In genomic region chr2:124618091-124618490, GRCm38 (mm10) we compare ENCODE assay signal across 17 mouse cellular contexts.
DNase-seq lines count a peak whose midpoint lies in the region; ATAC-seq and TF ChIP-seq lines count a peak whose summit lies in the region.
"Had no signal": no experiment of that assay in that cellular context is flagged by ENCODE, and none has a peak within 500 bp of the region (broad histone marks: within the 10 kb centered on the region; RNA-seq: fewer than 3 reads in every experiment).

No protein-coding gene starts in this region.

- H3K4me3 ChIP-seq in heart, adult 2 months = peak overlapping the region; percentile 25; the same call in 1 of the 2 replicates
- no peak overlapping the region for H3K4me3 ChIP-seq in layer of hippocampus, adult 2 months
- H3K4me3 ChIP-seq in hindbrain, postnatal 0 days (ENCODE audit: low read length) = no peak overlapping the region
- H3K4me3 ChIP-seq: limb, embryonic 15.5 days; midbrain, embryonic 13.5 days had no signal

- intact Hi-C loops in heart, adult 2 months (cut with DNase I) = no loop called here

- no peaks in the 10 kb centered on the region for H3K27me3 ChIP-seq in heart, adult 2 months (ENCODE audit: control insufficient read depth, insufficient read depth, low read length)
- H3K27me3 ChIP-seq in hindbrain, postnatal 0 days (ENCODE audit: insufficient read depth, low read length) = no peaks in the 10 kb centered on the region
- H3K27me3 ChIP-seq: CH12.LX had no signal

- no peak for TF ChIP-seq CTCF in heart, adult 2 months (IDR thresholded peaks at IDR 0.05)
- TF ChIP-seq CTCF in layer of hippocampus, adult 2 months (conservative IDR thresholded peaks at IDR 0.05) = no peak
- no peak for TF ChIP-seq CTCF in hindbrain, postnatal 0 days (IDR thresholded peaks at IDR 0.05; ENCODE audit: low read depth)

- peak; percentile 50 for ATAC-seq in cerebellum, adult (ENCODE audit: insufficient number of reproducible peaks, low FRiP score, low TSS enrichment)
- 0 out of 2 replicates have a peak, but pooled peaks have one; percentile 16 for ATAC-seq in hindbrain, postnatal 0 days
- ATAC-seq: liver, postnatal 0 days; midbrain, embryonic 13.5 days had no signal

- H3K9me3 ChIP-seq in hindbrain, postnatal 0 days (ENCODE audit: low read length) = no peaks in the 10 kb centered on the region
- H3K9me3 ChIP-seq: limb, embryonic 15.5 days; midbrain, embryonic 13.5 days had no signal

- H3K36me3 ChIP-seq in heart, adult 2 months (ENCODE audit: control insufficient read depth, insufficient read depth, low read length) = peaks cover 38% of the 10 kb centered on the region
- no peaks in the 10 kb centered on the region for H3K36me3 ChIP-seq in hindbrain, postnatal 0 days (ENCODE audit: insufficient read depth, low read length)
- H3K36me3 ChIP-seq: limb, embryonic 15.5 days; midbrain, embryonic 13.5 days had no signal

- no peak overlapping the region for H3K4me2 ChIP-seq in hindbrain, postnatal 0 days (ENCODE audit: low read depth, low read length)
- H3K4me2 ChIP-seq: limb, embryonic 15.5 days; midbrain, embryonic 13.5 days had no signal

- DNase-seq in cerebellum, adult 11 months = no peak
- no peak for DNase-seq in heart, adult 2 months
- no peak for DNase-seq in heart, adult 9 months (ENCODE audit: low spot score in 2 of 2)
- DNase-seq in layer of hippocampus, adult 2 months (ENCODE audit: low spot score in 2 of 2) = no peak
- no peak for DNase-seq in layer of hippocampus, adult 18-20 months (ENCODE audit: low spot score in 2 of 2)
- no peak for DNase-seq in hindbrain, postnatal 0 days (ENCODE audit: low spot score)
- no peak for DNase-seq in thymus, postnatal 4 days
- DNase-seq: adrenal gland, postnatal 14 days; cerebellum, adult 9-11 months; kidney, adult 8-10 months; liver, postnatal 0 days; lung, postnatal 36 days; right cerebral cortex, postnatal 25 days had no signal

- WGBS in heart, adult 2 months = 15% methylated on average over 5 of the region's 5 CpGs
- WGBS in hindbrain, postnatal 0 days = 65% methylated on average over 5 of the region's 5 CpGs

- H3K79me2 ChIP-seq in heart, adult 2 months (replicated peaks; ENCODE audit: control insufficient read depth, insufficient read depth, low read length) = peaks cover 3% of the 10 kb centered on the region; the same call in 1 of the 2 replicates

- TF ChIP-seq POLR2A in heart, adult 2 months (IDR thresholded peaks at IDR 0.05; ENCODE audit: insufficient read depth, low read depth, low read length) = no peak

- peak overlapping the region; percentile 82 for H3K27ac ChIP-seq in heart, adult 2 months
- peak overlapping the region; percentile 32; the same call in 1 of the 2 replicates for H3K27ac ChIP-seq in layer of hippocampus, adult 2 months
- 0 out of 2 replicates have a peak overlapping the region, but pooled peaks have one; percentile 27 for H3K27ac ChIP-seq in hindbrain, postnatal 0 days
- H3K27ac ChIP-seq: limb, embryonic 15.5 days; midbrain, embryonic 13.5 days had no signal

- H3K9ac ChIP-seq in heart, adult 2 months (ENCODE audit: low read depth, low read length) = peak overlapping the region; percentile 22; the same call in 1 of the 2 replicates
- H3K9ac ChIP-seq in hindbrain, postnatal 0 days (replicated peaks; ENCODE audit: low read length) = no peak overlapping the region
- H3K9ac ChIP-seq: limb, embryonic 15.5 days; liver, postnatal 0 days; midbrain, embryonic 13.5 days had no signal

- peaks cover 43% of the 10 kb centered on the region for H3K4me1 ChIP-seq in heart, adult 2 months (ENCODE audit: control insufficient read depth, insufficient read depth, low read length)
- peaks cover 22% of the 10 kb centered on the region for H3K4me1 ChIP-seq in hindbrain, postnatal 0 days (ENCODE audit: insufficient read depth, low read length)

- TF ChIP-seq EP300 in heart, adult 2 months (IDR thresholded peaks at IDR 0.05; ENCODE audit: insufficient read depth, low read depth, low read length) = no peak

Comparison
In these comparisons a context has a peak if more than half of its experiments do, and no peak if none do; other contexts are left out.
1. H3K27ac ChIP-seq: peak in every context shown above with its lines; median percentile 82 in heart, adult 2 months; 32 in layer of hippocampus, adult 2 months; 27 in hindbrain, postnatal 0 days.